Mouse (Mus musculus) T-helper 17 cell (primary cell): ENCODE measurements at regions not wholly inside any gene's neighbourhood (a gene's known extent, or its start where the extent isn't known, plus 50 kb on each side); places are given as distances from the start of the nearest gene placed in this dataset.
"Not testable (repeated sequence)": the region's sequence is repeated elsewhere in the genome, so short reads cannot be mapped to it uniquely, and the experiment has no call there.

Experiments used
- in situ Hi-C, 2 experiments: fragments of 300-600 bp; cut with MboI, MseI; formaldehyde crosslinking; loops; 1 replicate in 1 of 2; 2 replicates in 1 of 2; pipeline ENCODE4 v1.15.1; 2025; ENCODE audit warnings: high pct_unique_total_duplicates in 2 of 2

GRCm38 (mm10) chr5:59831836-59832235 lies 1976.8 kb upstream of the G6pd2 start:
- in situ Hi-C loops = no loop called here

GRCm38 (mm10) chr5:59845745-59846144 lies 1962.9 kb upstream of the G6pd2 start:
- in situ Hi-C loops = loop anchor here in 1 of 2 experiments (10.0 kb wide), 1 partner anchor 441 kb away; no protein-coding TSS in a partner anchor

GRCm38 (mm10) chr5:59847643-59848042 lies 1961.0 kb upstream of the G6pd2 start:
- in situ Hi-C loops = loop anchor here in 1 of 2 experiments (10.0 kb wide), 1 partner anchor 443 kb away; no protein-coding TSS in a partner anchor

- in situ Hi-C loops = no loop called here
Observed at GRCm38 (mm10) chr5:59893952-59894724, 1914.5 kb upstream of the G6pd2 start.

- in situ Hi-C loops = no loop called here
Observed at GRCm38 (mm10) chr5:59921910-59922309, 1886.7 kb upstream of the G6pd2 start.

- in situ Hi-C loops = no loop called here
Observed at GRCm38 (mm10) chr5:59940861-59941260, 1867.8 kb upstream of the G6pd2 start.

- in situ Hi-C loops = no loop called here
Observed at GRCm38 (mm10) chr5:59945761-59946160, 1862.9 kb upstream of the G6pd2 start.

GRCm38 (mm10) chr5:59947831-59948568 lies 1860.6 kb upstream of the G6pd2 start:
- in situ Hi-C loops = no loop called here

GRCm38 (mm10) chr5:59956240-59956639 lies 1852.4 kb upstream of the G6pd2 start:
- in situ Hi-C loops = not testable (repeated sequence)

- in situ Hi-C loops = no loop called here
Observed at GRCm38 (mm10) chr5:59996698-59997097, 1811.9 kb upstream of the G6pd2 start.

GRCm38 (mm10) chr5:60042603-60043175 lies 1765.9 kb upstream of the G6pd2 start:
- in situ Hi-C loops = not testable (repeated sequence)

GRCm38 (mm10) chr5:60049053-60049452 lies 1759.6 kb upstream of the G6pd2 start:
- in situ Hi-C loops = no loop called here

- in situ Hi-C loops = loop anchor here in 1 of 2 experiments (10.0 kb wide), 1 partner anchor 1374 kb away; no protein-coding TSS in a partner anchor
Observed at GRCm38 (mm10) chr5:60061178-60061577, 1747.4 kb upstream of the G6pd2 start.
